In the genomic region with DNA sequence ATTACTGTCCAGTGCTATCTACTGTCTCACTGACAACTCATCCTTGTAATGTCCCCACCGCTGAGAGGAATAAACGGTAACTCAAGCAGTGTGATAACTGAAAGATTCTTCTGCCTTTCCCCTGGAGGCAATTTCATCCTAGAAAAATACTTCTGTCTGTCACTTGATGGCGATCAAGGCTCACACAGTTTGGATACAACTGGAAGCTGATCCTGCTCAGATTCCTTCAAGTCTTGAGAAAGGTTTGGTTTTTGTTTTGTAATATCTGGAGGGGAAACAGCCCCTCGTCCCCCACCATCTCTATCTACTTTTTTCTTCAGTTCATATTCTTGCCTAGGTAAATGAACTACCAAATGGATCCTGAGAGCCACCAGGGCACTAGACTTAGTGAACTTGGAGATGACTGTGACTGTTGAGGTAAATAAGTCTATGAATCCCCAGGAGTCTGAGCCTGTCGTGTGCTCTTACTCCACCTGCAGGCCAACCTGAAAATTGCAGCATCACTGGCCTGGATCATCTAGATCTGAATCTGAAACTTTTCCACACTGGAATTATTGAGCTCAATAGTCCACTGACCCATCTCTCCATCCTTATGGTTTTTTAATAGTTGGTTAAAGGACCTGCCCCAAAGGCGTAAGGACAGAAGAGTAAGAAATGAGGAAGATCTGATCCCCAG, we compare ENCODE assay signal across 10 mouse cellular contexts. TPM values are rescaled to one million over a fixed set of nuclear protein-coding genes. Genes with fewer than 3 reads are reported as not detected.
DNase-seq lines count a peak whose midpoint lies in the region; ATAC-seq and TF ChIP-seq lines count a peak whose summit lies in the region.
"Had no signal": no experiment of that assay in that cellular context is flagged by ENCODE, and none has a peak within 500 bp of the region (broad histone marks: within the 10 kb centered on the region; RNA-seq: fewer than 3 reads in every experiment).

No protein-coding gene starts in this region.

- H3K4me3 ChIP-seq in intestine, postnatal 0 days (ENCODE audit: low read depth, low read length) = no peak overlapping the region
- H3K4me3 ChIP-seq in intestine, embryonic 16.5 days (ENCODE audit: low read length) = no peak overlapping the region
- no peak overlapping the region for H3K4me3 ChIP-seq in CH12.LX (replicated peaks in 1 of 3; ENCODE audit: low read depth in 2 of 3, low read length in 2 of 3, poor library complexity in 1 of 3)
- H3K4me3 ChIP-seq in stomach, postnatal 0 days (ENCODE audit: low read depth, low read length) = no peak overlapping the region
- H3K4me3 ChIP-seq in neural tube, embryonic 15.5 days (replicated peaks) = no peak overlapping the region
- H3K4me3 ChIP-seq: liver, embryonic 15.5 days had no signal

- peak; percentile 58 for TF ChIP-seq CTCF in intestine, postnatal 0 days (IDR thresholded peaks at IDR 0.05; ENCODE audit: low read depth)
- TF ChIP-seq CTCF in CH12.LX (conservative IDR thresholded peaks at IDR 0.05 in 1 of 2, IDR thresholded peaks at IDR 0.05 in 1 of 2; ENCODE audit: low read depth in 2 of 2, low read length in 2 of 2) = peak; percentile 64 to 68
- peak; percentile 63 for TF ChIP-seq CTCF in stomach, postnatal 0 days (IDR thresholded peaks at IDR 0.05; ENCODE audit: low read depth)

- ATAC-seq in intestine, postnatal 0 days = no peak
- no peak for ATAC-seq in intestine, embryonic 16.5 days
- peak; percentile 69 for ATAC-seq in erythroblast, adult 5-6 weeks (replicated peaks; ENCODE audit: low FRiP score, poor library complexity, severe bottlenecking)
- no peak for ATAC-seq in stomach, postnatal 0 days (ENCODE audit: low FRiP score, low TSS enrichment)
- no peak for ATAC-seq in neural tube, embryonic 15.5 days (ENCODE audit: low FRiP score)

- H3K4me2 ChIP-seq in intestine, postnatal 0 days (replicated peaks; ENCODE audit: low read depth) = no peak overlapping the region
- H3K4me2 ChIP-seq in intestine, embryonic 16.5 days (ENCODE audit: low read depth, low read length) = no peak overlapping the region
- no peak overlapping the region for H3K4me2 ChIP-seq in CH12.LX (ENCODE audit: insufficient read depth, low read depth, poor library complexity, severe bottlenecking)
- no peak overlapping the region for H3K4me2 ChIP-seq in stomach, postnatal 0 days (replicated peaks; ENCODE audit: low read depth)
- H3K4me2 ChIP-seq in neural tube, embryonic 15.5 days = no peak overlapping the region
- H3K4me2 ChIP-seq: liver, embryonic 15.5 days had no signal

- no peak overlapping the region for H3K27ac ChIP-seq in intestine, postnatal 0 days (ENCODE audit: low read depth, low read length)
- H3K27ac ChIP-seq in intestine, embryonic 16.5 days (ENCODE audit: low read length) = no peak overlapping the region
- H3K27ac ChIP-seq in CH12.LX (ENCODE audit: insufficient read depth, low read depth) = no peak overlapping the region
- no peak overlapping the region for H3K27ac ChIP-seq in stomach, postnatal 0 days (replicated peaks)
- H3K27ac ChIP-seq in neural tube, embryonic 15.5 days (replicated peaks) = no peak overlapping the region
- H3K27ac ChIP-seq: liver, embryonic 15.5 days had no signal

- H3K9ac ChIP-seq in intestine, postnatal 0 days (ENCODE audit: low read depth, low read length) = no peak overlapping the region
- no peak overlapping the region for H3K9ac ChIP-seq in intestine, embryonic 16.5 days (ENCODE audit: low read depth, low read length)
- no peak overlapping the region for H3K9ac ChIP-seq in CH12.LX (ENCODE audit: insufficient read depth, low read depth)
- no peak overlapping the region for H3K9ac ChIP-seq in stomach, postnatal 0 days (ENCODE audit: low read length)
- no peak overlapping the region for H3K9ac ChIP-seq in neural tube, embryonic 15.5 days (replicated peaks)
- H3K9ac ChIP-seq: liver, embryonic 15.5 days had no signal

- no peaks in the 10 kb centered on the region for H3K4me1 ChIP-seq in intestine, postnatal 0 days (replicated peaks; ENCODE audit: control insufficient read depth, insufficient read depth, low read length)
- H3K4me1 ChIP-seq in intestine, embryonic 16.5 days (ENCODE audit: control insufficient read depth, insufficient read depth, low read length) = no peaks in the 10 kb centered on the region
- H3K4me1 ChIP-seq in CH12.LX (ENCODE audit: control insufficient read depth in 1 of 2, insufficient read depth in 2 of 2) = no peaks in the 10 kb centered on the region
- H3K4me1 ChIP-seq in stomach, postnatal 0 days (replicated peaks; ENCODE audit: control insufficient read depth, insufficient read depth) = no peaks in the 10 kb centered on the region
- no peaks in the 10 kb centered on the region for H3K4me1 ChIP-seq in neural tube, embryonic 15.5 days
- H3K4me1 ChIP-seq: liver, embryonic 15.5 days had no signal

- dilution Hi-C loops in CH12.LX (cut with MboI; ENCODE audit: extremely low pct_ligation_motif_present, extremely low pct_unique_long_range_greater_than_20kb, low sequenced_read_pairs) = no loop called here

- intact Hi-C loops in left cerebral cortex, postnatal 4 days (cut with DNase I) = loop anchor here (10.0 kb wide), 3 partner anchors 117 to 1023 kb away; partner anchors contain the start of gene Nanos1

- in situ Hi-C loops in CH12.LX (cut with MboI; ENCODE audit: low pct_ligation_motif_present, low pct_unique_long_range_greater_than_20kb, low sequenced_read_pairs) = loop anchor here (10.0 kb wide), 1 partner anchor 177 kb away; no protein-coding TSS in a partner anchor

- TF ChIP-seq POLR2A in CH12.LX (IDR thresholded peaks at IDR 0.05; ENCODE audit: low read depth, low read length) = no peak

- peak; percentile 47 for TF ChIP-seq RAD21 in CH12.LX (IDR thresholded peaks at IDR 0.05; ENCODE audit: low read depth, low read length)

- WGBS in intestine, postnatal 0 days = 48% methylated on average over 6 of the region's 6 CpGs
- WGBS in intestine, embryonic 16.5 days = 45% methylated on average over 6 of the region's 6 CpGs
- WGBS in stomach, postnatal 0 days = 49% methylated on average over 6 of the region's 6 CpGs
- WGBS in neural tube, embryonic 15.5 days = 48% methylated on average over 6 of the region's 6 CpGs

- H3K36me3 ChIP-seq in intestine, postnatal 0 days (ENCODE audit: control insufficient read depth, insufficient read depth) = no peaks in the 10 kb centered on the region
- H3K36me3 ChIP-seq in intestine, embryonic 16.5 days (ENCODE audit: control insufficient read depth, insufficient read depth, low read length) = no peaks in the 10 kb centered on the region
- H3K36me3 ChIP-seq in CH12.LX (replicated peaks in 1 of 2; ENCODE audit: control insufficient read depth in 1 of 2, insufficient read depth in 1 of 2, low read length in 1 of 2) = no peaks in the 10 kb centered on the region
- H3K36me3 ChIP-seq in stomach, postnatal 0 days (ENCODE audit: control insufficient read depth, insufficient read depth, low read length) = no peaks in the 10 kb centered on the region
- no peaks in the 10 kb centered on the region for H3K36me3 ChIP-seq in neural tube, embryonic 15.5 days
- H3K36me3 ChIP-seq: liver, embryonic 15.5 days had no signal

- DNase-seq in CH12.LX (ENCODE audit: extremely low read depth) (peak; percentile 53), NIH3T3 (ENCODE audit: low read depth) (peak; percentile 83)
- peak; percentile 18 for DNase-seq in left cerebral cortex, postnatal 4 days
- DNase-seq in stomach, postnatal 0 days (ENCODE audit: low spot score) = peak; percentile 16

- H3K27me3 ChIP-seq in intestine, postnatal 0 days (replicated peaks; ENCODE audit: control insufficient read depth, insufficient read depth, low read length) = no peaks in the 10 kb centered on the region
- H3K27me3 ChIP-seq in intestine, embryonic 16.5 days (replicated peaks; ENCODE audit: control insufficient read depth, insufficient read depth, low read length) = no peaks in the 10 kb centered on the region
- H3K27me3 ChIP-seq in CH12.LX (replicated peaks) = peaks cover 3% of the 10 kb centered on the region
- no peaks in the 10 kb centered on the region for H3K27me3 ChIP-seq in stomach, postnatal 0 days (ENCODE audit: control insufficient read depth, insufficient read depth, low read length)
- no peaks in the 10 kb centered on the region for H3K27me3 ChIP-seq in neural tube, embryonic 15.5 days (replicated peaks)
- H3K27me3 ChIP-seq: liver, embryonic 15.5 days had no signal

- H3K79me2 ChIP-seq in CH12.LX (replicated peaks; ENCODE audit: control insufficient read depth, extremely low read depth, insufficient read depth, poor library complexity, severe bottlenecking) = no peaks in the 10 kb centered on the region

- no peak for TF ChIP-seq EP300 in CH12.LX (IDR thresholded peaks at IDR 0.05; ENCODE audit: low read length)
- TF ChIP-seq EP300 in stomach, postnatal 0 days (optimal IDR thresholded peaks at IDR 0.05) = no peak

- H3K9me3 ChIP-seq in intestine, postnatal 0 days (ENCODE audit: control insufficient read depth) = no peaks in the 10 kb centered on the region
- H3K9me3 ChIP-seq in intestine, embryonic 16.5 days (ENCODE audit: control insufficient read depth, low read length) = no peaks in the 10 kb centered on the region
- H3K9me3 ChIP-seq in CH12.LX (replicated peaks; ENCODE audit: low read length) = no peaks in the 10 kb centered on the region
- H3K9me3 ChIP-seq in stomach, postnatal 0 days (ENCODE audit: control insufficient read depth, low read length) = no peaks in the 10 kb centered on the region
- no peaks in the 10 kb centered on the region for H3K9me3 ChIP-seq in neural tube, embryonic 15.5 days (replicated peaks)
- H3K9me3 ChIP-seq: liver, embryonic 15.5 days had no signal

TF ChIP-seq in CH12.LX, 34 proteins besides CTCF, POLR2A, EP300 and RAD21:
- peak; percentile 26 for TF ChIP-seq SMC3 (IDR thresholded peaks at IDR 0.05; ENCODE audit: low read depth, low read length)
- TF ChIP-seq CHD2 (IDR thresholded peaks at IDR 0.05; ENCODE audit: low read length) = no peak
- TF ChIP-seq CHD1 (IDR thresholded peaks at IDR 0.05; ENCODE audit: low read depth, low read length) = no peak
TF ChIP-seq in CH12.LX: peak in this region for 1.

RNA-seq across cellular contexts. Expression of gene Prlhr, which starts 30.4 kb away (rescaled TPM):
- not detected in 2 replicates for polyA plus RNA-seq in intestine, postnatal 0 days (2015; fragmentation: Nextera tagmentation; extraction: Ambion mirVana)
- not detected in 2 replicates for polyA plus RNA-seq in intestine, embryonic 16.5 days (2015; fragmentation: Nextera tagmentation; extraction: Ambion mirVana)
- total RNA-seq in CH12.LX (2012; rRNA removed) = not detected in 2 replicates
- total RNA-seq in CH12.LX (2014; rRNA removed) = not detected in 2 replicates
- not detected in 2 replicates for polyA plus RNA-seq in CH12.LX (2012; ENCODE audit: insufficient read length, low read depth)
- total RNA-seq in erythroblast, adult 5-6 weeks (2015; ENCODE audit: low replicate concordance) = not detected in 2 replicates
- total RNA-seq in erythroblast, adult 5-6 weeks (2017; ENCODE audit: low replicate concordance) = not detected in 2 replicates
- under 1 TPM; 0.44 to 0.48 TPM for total RNA-seq in left cerebral cortex, postnatal 4 days (2021)
- not detected in 2 replicates for polyA plus RNA-seq in stomach, postnatal 0 days (2015; fragmentation: Nextera tagmentation; extraction: Ambion mirVana)
- polyA plus RNA-seq in neural tube, embryonic 15.5 days (2015; fragmentation: Nextera tagmentation; extraction: Ambion mirVana) = 0.19 and 0.47 TPM in 2 replicates
- polyA plus RNA-seq: liver, embryonic 15.5 days; stomach, embryonic 14.5 days had no signal

Comparison
In these comparisons a context has a peak if more than half of its experiments do, and no peak if none do; other contexts are left out.
1. DNase-seq: peak in every context shown above with its lines; median percentile 83 in NIH3T3; 53 in CH12.LX; 18 in left cerebral cortex, postnatal 4 days; 16 in stomach, postnatal 0 days.